Mouse (Mus musculus): ENCODE measurements around the gene Cfap57.

Gene Cfap57

DNA sequence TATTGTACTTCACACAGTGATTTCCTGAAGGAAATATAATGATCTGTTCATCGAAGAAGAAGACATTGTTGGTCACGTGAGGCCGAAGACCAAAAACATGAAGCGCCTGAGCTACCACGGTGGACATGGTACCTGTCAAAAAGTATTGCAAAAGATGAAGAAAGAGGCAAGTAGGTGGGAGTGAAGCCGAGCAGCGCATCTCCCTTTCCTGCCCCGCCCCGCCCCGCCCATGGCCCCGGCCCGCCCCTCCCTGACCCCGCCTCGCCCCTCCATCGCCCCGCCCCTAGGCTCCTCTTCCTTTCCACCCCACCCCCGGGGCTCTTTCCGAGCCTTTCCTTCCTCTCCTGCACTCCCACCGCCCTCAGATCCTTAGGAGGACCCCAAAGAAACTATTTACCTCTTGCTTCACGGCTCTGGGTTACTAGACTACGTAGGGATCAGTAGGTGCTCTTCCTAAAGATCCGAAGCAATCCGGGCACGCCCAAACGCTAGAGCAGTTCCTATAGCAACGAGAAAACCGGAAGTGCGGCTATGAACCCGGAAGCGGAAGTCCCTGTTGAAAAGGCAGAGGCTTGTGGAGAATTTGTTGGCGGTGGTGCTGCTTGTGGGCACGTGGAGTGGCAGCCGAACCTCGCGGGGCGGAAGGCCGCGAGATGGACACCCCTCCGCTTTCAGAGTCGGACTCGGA is at the start of gene Cfap57, which contains the start of gene Ebna1bp2:
Cfap57 (minus strand) TSS at position 499 of the 688 bp plus-strand sequence.
Ebna1bp2 (plus strand) TSS at position 521 of the 688 bp plus-strand sequence.
- DNase-seq: peak; percentile 93

- DNase-seq: no peak
These were observed 38.1 kb upstream of the Cfap57 start, which contains the start of gene Olfr62 for GRCm38 (mm10) chr4:118658652-118659051. Gene Olfr62, plus strand, starts transcription at chr4:118658952.

DNA sequence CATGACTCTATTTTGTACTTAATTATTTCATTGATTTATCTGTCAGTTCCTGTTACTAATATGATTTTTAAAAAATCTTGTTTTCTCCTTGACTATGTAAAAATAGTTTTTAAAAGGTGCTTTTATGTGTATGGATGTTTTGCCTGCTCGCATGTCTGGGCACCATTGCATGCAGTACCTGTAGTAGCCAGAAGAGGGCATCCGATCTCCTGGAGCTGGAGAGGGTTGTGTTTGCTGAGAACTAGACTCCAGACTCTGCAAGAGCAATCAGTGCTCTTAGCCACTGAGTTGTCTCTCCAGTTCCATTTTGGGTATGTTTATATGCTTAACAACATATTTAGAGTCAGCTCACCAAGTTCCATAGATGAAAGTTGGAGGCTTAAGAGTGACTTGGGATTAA is 24.7 kb upstream of the Cfap57 start:
- DNase-seq: no peak

DNA sequence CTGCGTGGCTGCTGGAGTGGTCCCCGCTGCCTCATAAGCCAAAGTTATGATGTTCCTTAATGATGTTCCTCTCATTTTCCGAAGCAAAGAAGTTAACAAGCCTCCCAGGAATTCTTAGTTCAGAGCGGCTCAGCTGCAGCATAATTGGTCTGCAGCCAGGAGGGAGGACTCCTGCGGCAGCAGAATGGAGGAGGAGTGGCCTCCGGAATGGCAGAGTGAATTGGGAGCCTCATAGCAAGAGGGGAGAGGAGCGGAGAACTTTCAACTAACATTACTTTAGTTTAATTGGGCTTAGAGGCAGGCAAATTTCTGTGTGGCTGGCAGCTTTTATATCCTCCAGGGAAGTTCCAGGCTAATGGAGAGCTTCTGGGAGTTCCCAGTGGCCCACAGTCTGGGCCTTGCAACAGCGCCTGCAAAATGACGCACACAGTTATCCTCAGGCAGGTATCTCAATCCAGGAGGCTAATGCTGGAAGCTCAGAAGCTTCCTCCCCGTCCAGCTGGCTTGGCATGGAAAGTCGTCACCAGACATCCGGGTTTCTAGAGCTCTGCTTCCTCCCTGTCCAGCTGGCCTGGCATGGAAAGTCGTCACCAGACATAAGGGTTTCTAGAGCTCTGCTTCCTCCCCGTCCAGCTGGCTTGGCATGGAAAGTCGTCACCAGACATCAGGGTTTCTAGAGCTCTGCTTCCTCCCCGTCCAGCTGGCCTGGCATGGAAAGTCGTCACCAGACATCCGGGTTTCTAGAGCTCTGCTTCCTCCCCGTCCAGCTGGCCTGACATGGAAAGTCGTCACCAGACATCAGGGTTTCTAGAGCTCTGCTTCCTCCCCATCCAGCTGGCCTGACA is 22.0 kb upstream of the Cfap57 start:
- no peak for DNase-seq

DNA sequence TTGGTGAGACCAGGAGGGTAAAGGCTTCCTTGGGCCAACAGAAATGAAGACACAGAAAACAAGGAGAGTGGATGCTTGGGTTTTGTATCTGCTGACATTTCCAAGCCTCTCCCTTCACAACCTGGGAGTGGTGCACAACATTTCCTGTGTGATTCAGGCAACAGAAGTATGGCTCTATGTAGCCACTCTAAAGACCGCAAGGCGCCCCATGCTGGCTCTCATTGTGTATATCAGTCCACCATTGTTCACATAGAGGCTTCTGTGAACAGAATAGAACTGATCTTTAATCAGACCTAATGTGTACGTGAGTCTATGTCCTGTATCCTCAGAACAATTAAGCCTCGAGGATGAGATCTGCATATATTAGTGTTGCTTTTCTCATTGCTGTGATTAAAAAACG is 9.7 kb upstream of the Cfap57 start:
- DNase-seq: no peak

- DNase-seq: peak; percentile 18
These were observed 1.2 kb upstream of the Cfap57 start for GRCm38 (mm10) chr4:118621781-118622180.

GRCm38 (mm10) chr4:118620967-118621320 is 367 bp upstream of the Cfap57 start:
- DNase-seq: no peak

DNA sequence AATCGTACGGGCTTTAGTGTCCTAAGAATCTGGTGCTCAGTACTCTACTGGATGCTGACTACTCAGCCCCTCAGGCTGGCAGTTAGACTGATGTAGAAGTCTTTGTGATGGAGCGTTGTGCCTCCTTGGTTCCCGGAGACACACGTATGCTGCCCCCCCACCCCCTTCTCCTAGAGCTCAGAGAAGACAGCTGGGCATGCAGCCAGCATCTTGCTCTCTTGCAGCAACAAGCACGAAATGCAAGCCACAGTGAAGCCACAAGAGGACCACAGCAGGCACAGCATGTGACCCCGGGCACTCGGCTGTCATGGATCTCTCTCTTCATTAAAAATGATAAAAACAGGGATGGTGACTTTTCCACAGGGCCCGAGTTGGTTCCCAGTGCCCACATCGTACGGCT is 5.2 kb downstream of the Cfap57 start:
- DNase-seq: no peak

DNA sequence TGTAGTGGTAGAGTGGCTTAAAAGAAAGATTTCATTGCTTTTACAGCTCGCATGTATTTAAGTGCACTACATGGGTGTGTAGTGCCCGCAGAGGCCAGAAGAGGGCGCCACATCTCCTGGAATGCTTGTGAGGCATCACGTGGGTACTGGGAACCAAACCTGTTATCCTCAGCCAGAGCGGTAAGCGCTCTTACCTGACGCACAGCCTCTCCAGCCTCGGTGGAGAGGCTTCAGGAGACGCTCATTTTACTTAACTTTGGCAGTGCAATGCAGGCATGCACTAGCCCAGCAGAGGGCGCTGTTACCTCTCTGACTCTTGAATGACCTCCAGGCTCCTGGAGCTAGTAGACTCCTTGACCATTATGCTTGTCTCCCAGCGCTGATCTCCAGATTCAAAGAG is 8.0 kb downstream of the Cfap57 start:
- DNase-seq: no peak

DNA sequence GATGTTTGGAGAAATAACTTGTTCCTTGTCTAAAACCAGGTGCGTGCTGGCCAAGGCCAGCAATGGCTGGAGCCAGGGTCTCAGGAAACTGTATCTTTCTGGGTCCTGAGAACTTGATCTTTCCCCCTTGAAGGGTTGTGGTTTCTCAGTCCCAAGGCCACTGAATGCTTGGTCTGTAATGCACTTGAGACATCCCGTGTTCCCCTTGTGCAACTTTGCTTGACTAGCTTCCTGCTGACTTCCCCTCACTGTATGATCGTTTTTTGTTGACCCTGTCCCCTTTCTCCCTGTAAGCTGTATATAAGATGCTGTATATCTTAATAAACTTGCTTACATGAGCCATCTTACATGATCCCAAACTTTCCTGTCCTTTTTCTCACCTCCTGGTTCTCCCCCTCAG is 10.7 kb downstream of the Cfap57 start:
- DNase-seq: no peak

DNA sequence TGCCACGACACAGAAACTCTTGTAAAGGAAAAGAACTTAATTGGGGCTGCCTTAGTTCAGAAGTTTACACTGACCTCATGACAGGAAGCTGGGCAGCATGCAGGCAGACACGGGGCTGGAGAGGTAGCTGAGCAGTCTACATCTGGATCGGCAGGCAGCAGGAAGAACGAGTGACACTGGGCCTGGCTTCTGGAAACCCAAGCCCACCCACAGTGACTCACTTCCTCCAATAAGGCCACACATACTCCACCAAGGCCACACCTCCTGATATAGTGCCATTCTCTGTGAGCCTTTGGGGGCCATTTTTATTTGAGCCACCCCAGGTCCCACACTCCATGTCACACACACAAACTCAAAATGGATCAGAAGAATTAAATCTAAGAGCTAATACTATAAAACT is 16.5 kb downstream of the Cfap57 start:
- no peak for DNase-seq

GRCm38 (mm10) chr4:118589733-118590130 is 30.8 kb downstream of the Cfap57 start:
- no peak for DNase-seq

DNA sequence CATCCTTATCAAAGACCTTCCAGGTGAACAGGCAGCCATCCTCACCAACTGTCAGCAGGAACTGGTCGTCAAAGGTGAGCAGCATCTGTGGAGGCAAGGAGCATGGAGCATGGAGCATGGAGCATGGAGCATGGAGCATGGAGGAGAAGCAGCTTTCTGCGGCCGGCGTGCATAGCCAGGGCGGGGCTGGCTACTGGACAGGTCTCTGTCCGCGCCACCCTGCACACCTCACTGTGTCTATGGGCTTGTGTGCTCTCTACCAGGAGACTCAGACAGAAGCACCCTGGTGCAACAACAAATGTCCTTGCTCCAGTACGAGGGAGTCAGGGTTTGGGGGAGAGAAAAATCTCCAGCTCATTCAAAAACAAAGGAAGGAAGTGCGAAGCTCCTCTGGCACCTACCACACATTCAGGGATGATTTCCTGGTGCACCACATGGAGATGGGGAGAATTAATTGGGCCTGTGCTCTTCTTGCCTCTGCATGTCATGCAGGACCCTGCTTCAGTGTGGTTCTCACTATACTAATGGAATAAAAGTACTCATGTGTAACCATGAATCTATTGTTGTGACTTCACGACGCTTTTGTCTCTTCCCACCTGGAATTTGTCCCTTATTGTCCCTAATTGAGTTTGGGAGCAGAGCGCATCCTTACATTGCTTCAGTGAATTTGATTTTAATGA is 31.4 kb downstream of the Cfap57 start:
- no peak for DNase-seq

GRCm38 (mm10) chr4:118582629-118583028 is 37.9 kb downstream of the Cfap57 start:
- no peak for DNase-seq

DNA sequence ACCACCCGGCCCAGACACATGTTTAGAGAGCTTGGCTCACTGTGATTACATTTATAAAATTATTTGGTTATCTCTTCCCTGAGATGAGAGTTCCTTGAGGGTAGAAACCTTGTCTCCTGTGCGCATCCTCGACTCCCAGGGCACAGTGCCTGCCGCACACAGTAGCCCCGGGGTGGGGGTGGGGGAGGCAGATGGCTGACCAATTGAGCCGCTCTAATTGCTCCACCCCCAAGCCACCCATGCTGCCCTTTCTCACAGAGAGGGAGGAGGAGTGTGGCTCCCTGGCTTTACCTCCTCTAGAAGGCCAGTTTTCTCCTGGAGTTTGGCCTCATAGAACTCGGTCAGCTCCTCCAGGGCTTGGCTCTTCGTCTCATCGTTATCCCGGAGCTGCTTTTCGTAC is 39.1 kb downstream of the Cfap57 start:
- no peak for DNase-seq

DNA sequence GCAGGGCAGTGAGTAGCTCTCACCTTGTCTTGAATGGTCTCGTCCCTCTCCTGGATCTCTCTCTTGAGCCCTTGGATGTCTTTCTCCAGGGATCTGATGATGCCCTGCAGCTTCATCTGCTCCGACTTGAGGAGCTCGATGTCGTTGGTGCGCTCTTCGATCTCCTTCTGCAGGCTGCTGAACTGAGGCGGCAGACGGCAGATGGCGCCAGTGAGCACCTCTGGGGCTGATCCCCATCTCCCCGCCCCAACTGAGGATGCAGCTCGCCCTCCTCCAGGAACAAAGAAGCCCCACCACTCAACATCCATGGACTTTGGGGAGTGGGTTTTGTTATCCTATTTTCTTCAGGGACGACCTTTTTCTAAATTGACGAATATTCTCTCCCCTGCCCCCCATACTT is 41.3 kb downstream of the Cfap57 start:
- no peak for DNase-seq

- DNase-seq: peak; percentile 32
These were observed 44.5 kb downstream of the Cfap57 start for GRCm38 (mm10) chr4:118576097-118576496.

DNA sequence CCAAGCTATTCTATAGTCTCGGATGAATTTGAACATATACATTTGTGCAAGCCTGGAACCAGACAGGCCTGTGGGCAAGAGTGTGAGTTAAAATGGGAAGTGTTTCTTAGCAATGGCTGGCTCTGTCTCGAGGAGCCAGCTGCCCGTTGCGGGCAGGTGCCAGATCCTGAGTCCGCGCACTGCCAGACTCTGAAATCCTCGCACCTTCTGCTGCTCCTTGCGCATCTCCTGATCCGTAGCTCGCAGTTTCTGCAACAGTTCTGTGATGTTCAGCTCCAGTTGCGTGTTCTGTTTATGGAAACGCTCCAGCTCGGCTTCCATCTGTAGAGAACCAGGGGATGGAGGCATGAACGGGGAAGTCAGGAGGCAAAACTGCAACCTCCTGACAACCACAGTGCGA is 49.1 kb downstream of the Cfap57 start:
- DNase-seq: no peak

DNA sequence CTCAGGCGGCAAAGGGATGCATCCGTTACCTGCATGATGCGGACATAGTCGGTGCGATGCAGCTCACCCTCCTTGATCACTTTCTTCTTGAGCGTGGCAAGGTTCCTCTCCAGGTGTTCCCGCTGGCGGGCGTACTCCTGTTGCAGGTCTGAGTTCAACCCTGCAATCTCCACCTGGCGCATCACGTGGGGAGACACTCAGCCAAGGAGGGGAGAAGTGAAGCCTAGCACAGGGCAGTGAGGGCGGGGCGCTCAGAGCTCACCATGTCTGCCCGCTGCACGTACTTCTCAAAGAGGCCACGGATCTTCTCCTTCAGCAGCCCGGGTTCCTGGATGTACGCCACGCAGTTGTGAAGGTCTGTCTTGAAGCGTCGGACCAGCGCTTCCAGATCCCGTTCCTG is 51.3 kb downstream of the Cfap57 start:
- DNase-seq: no peak

GRCm38 (mm10) chr4:118568709-118569108 is 51.9 kb downstream of the Cfap57 start:
- DNase-seq: no peak

DNA sequence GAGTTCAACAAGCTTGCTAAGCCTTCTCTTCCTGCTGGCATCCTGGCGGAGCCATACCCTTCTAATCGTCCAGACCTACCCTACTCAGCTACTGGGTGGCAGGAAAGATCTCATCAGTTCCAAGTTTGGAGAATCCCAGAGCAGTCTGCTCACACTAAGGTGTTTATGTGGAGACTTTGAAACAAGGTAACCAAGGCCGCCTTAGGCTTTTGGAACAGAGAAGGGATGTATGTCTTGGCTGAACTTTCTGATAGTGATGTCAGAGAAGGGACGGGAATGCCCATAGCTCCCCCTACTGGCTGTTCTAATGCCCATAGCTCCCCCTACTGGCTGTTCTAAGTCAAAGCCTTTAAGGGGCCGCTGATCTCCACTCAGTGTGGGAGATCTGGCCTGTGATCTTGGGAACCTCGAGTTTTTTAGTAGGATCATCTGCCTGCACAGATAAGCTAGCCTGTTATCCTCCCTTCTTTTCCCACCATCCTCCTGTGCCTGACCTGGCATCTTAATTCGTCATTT is 54.4 kb downstream of the Cfap57 start:
- DNase-seq: no peak

DNA sequence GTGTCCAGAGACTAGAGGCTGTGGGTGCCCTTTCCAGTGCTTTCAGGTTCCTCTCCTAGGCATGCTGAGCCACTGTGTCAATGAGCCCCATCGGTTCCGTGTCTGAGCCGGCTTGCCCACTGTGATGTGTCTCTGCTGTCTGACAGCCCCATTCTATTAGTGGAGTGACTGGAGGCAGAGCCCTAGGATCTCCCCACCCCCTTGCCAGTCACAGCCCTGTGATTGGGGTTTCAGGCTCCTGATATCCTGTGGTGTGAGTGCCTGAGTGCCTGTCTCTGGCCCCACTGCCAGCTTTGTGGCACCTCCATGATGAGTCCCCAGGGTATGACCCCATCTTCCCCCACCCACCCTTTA is 55.7 kb downstream of the Cfap57 start:
- no peak for DNase-seq

- DNase-seq: no peak
These were observed 56.3 kb downstream of the Cfap57 start for GRCm38 (mm10) chr4:118564062-118564925.

Data from cerebellum, adult 9-11 months (tissue).